Mouse (Mus musculus): ENCODE measurements around the gene Emc1.

- TF ChIP-seq CTCF (IDR thresholded peaks at IDR 0.05; ENCODE audit: borderline replicate concordance, insufficient read depth, low read depth, low read length) (no peak), POLR2A (IDR thresholded peaks at IDR 0.05; ENCODE audit: borderline replicate concordance, insufficient read depth, low read length) (no peak)
These were observed 37.2 kb downstream of the Emc1 start for GRCm38 (mm10) chr4:139389557-139389956.

Data from cerebellum, adult 2 months (tissue).